34 mouse cellular contexts compared by ENCODE assay signal in genomic region chr15:3300361-3301100, GRCm38 (mm10). TPM values are rescaled to one million over a fixed set of nuclear protein-coding genes. Genes with fewer than 3 reads are reported as not detected.
"Had no signal": no experiment of that assay in that cellular context is flagged by ENCODE, and none has a peak within 500 bp of the region (broad histone marks: within the 10 kb centered on the region; RNA-seq: fewer than 3 reads in every experiment).

No protein-coding gene starts in this region.

- H3K9me3 ChIP-seq: heart, embryonic 10.5 days; heart, embryonic 12.5 days; hindbrain, embryonic 10.5 days; hindbrain, embryonic 12.5 days; intestine, embryonic 15.5 days; kidney, embryonic 15.5 days; limb, embryonic 10.5 days; limb, embryonic 12.5 days; liver, embryonic 13.5 days; liver, embryonic 15.5 days had no signal

- H3K27me3 ChIP-seq: heart, embryonic 12.5 days; hindbrain, embryonic 12.5 days; intestine, embryonic 15.5 days; kidney, embryonic 15.5 days; limb, embryonic 12.5 days; liver, embryonic 13.5 days; liver, embryonic 15.5 days had no signal

- H3K4me3 ChIP-seq: heart, embryonic 10.5 days; heart, embryonic 12.5 days; hindbrain, embryonic 10.5 days; hindbrain, embryonic 12.5 days; intestine, embryonic 15.5 days; kidney, embryonic 15.5 days; layer of hippocampus, adult 2 months; limb, embryonic 10.5 days; limb, embryonic 12.5 days; liver, embryonic 13.5 days; liver, embryonic 15.5 days had no signal

- H3K9ac ChIP-seq: heart, embryonic 12.5 days; hindbrain, embryonic 12.5 days; hindbrain, embryonic 14.5 days; intestine, embryonic 15.5 days; kidney, embryonic 15.5 days; limb, embryonic 12.5 days; liver, embryonic 13.5 days; liver, embryonic 15.5 days had no signal

- H3K27ac ChIP-seq: heart, embryonic 10.5 days; hindbrain, embryonic 10.5 days; hindbrain, embryonic 12.5 days; hindbrain, embryonic 14.5 days; intestine, embryonic 15.5 days; kidney, embryonic 15.5 days; layer of hippocampus, adult 2 months; limb, embryonic 10.5 days; limb, embryonic 12.5 days; liver, embryonic 13.5 days; liver, embryonic 15.5 days had no signal

- H3K36me3 ChIP-seq: heart, embryonic 10.5 days; heart, embryonic 12.5 days; hindbrain, embryonic 10.5 days; hindbrain, embryonic 12.5 days; intestine, embryonic 15.5 days; kidney, embryonic 15.5 days; limb, embryonic 10.5 days; limb, embryonic 12.5 days; liver, embryonic 13.5 days; liver, embryonic 15.5 days had no signal

- H3K4me2 ChIP-seq: heart, embryonic 12.5 days; hindbrain, embryonic 12.5 days; hindbrain, embryonic 14.5 days; intestine, embryonic 15.5 days; kidney, embryonic 15.5 days; limb, embryonic 12.5 days; liver, embryonic 11.5 days; liver, embryonic 13.5 days; liver, embryonic 15.5 days had no signal

- ATAC-seq: hindbrain, embryonic 16.5 days; inflammation-experienced regulatory T-cells, adult 6 months; intestine, embryonic 15.5 days; intestine, postnatal 0 days had no signal

- H3K4me1 ChIP-seq: heart, embryonic 10.5 days; heart, embryonic 12.5 days; hindbrain, embryonic 10.5 days; hindbrain, embryonic 12.5 days; intestine, embryonic 15.5 days; kidney, embryonic 15.5 days; limb, embryonic 10.5 days; limb, embryonic 12.5 days; liver, embryonic 13.5 days; liver, embryonic 15.5 days had no signal

- DNase-seq: gastrocnemius, postnatal 14 days; gastrocnemius, postnatal 36 days; heart, adult 11 months; heart, postnatal 10 days; heart, postnatal 4 days; kidney, adult 18-20 months; kidney, adult 8-10 months; kidney, postnatal 10 days; kidney, postnatal 25 days; kidney, postnatal 4 days; layer of hippocampus, postnatal 36 days; liver; liver, embryonic 13.5 days had no signal

RNA-seq across cellular contexts. Expression of gene Ccdc152, which starts 2.8 kb away (rescaled TPM):
- total RNA-seq: gastrocnemius, adult 18-20 months; gastrocnemius, postnatal 14 days; gastrocnemius, postnatal 36 days; layer of hippocampus, adult 2 months; layer of hippocampus, postnatal 10 days; layer of hippocampus, postnatal 36 days; left cerebral cortex, adult 18-20 months; left cerebral cortex, adult 8-10 months; left cerebral cortex, postnatal 10 days; left cerebral cortex, postnatal 25 days had no signal
- polyA plus RNA-seq: heart, embryonic 10.5 days; hindbrain, embryonic 10.5 days; hindbrain, embryonic 12.5 days; kidney, embryonic 15.5 days; limb, embryonic 10.5 days had no signal
